Mouse (Mus musculus) splenic B cell, adult 2 months (primary cell): ENCODE data around the gene Inpp5k.

Experiments used
- DNase-seq: peaks from one replicate; pipeline ENCODE4 v3.0.0-alpha.2; 2011; ENCODE audit warnings: low read depth, low spot score
- H3K27me3 ChIP-seq: 2 replicates; pipeline ENCODE4 v1.6.1; 2012; ENCODE audit warnings: mild to moderate bottlenecking, low read length, moderate library complexity, mixed read lengths; ENCODE audit not compliant: control insufficient read depth, poor library complexity, insufficient read depth, severe bottlenecking
- H3K36me3 ChIP-seq: 2 replicates; pipeline ENCODE4 v1.6.1; 2012; ENCODE audit warnings: mild to moderate bottlenecking, low read length, moderate library complexity, mixed read lengths; ENCODE audit not compliant: control insufficient read depth, poor library complexity, insufficient read depth, severe bottlenecking

Inpp5k gene

DNA sequence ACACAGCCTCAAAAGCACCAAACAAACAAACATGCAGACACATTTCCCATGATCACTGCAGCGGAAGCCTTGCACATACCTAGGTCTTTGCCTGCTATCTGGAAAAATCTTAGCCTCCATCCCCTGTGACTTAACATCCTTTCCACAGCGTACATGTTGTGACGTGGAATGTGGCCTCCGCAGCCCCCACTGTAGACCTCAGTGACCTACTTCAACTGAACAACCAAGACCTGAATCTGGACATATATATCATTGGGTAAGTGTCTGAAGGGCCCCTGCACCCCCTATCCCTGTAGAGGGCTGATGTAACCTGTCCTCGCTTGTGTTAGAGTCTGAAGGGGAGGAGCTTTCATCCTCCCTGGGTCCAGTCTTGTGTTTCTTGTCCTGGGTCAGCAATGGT, 2.1 kb downstream of the Inpp5k start:
- DNase-seq: no peak
- H3K27me3 ChIP-seq: no peaks in the 10 kb centered on the region; the same call in 1 of the 2 replicates
- peaks cover 5% of the 10 kb centered on the region for H3K36me3 ChIP-seq

DNA sequence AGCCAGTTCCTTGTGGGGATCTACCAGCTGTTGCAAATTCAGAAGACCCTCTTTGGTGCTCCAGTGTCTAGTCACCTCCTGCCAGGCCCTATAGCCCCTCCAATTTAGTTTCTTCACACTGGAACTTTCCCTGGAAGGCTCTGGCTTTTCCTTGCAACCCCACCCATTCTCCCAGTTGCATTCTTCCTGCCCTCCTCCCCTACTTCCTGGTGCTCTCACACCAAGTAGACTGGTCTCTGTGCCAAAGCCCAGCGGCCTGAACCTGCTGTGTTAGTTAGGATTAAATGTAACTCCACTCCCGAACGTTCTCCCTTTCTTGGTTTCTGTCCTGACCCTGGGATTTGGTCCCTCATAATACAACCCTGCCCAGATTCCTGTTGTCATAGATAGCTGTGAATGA, 4.0 kb downstream of the Inpp5k start:
- Histone ChIP-seq H3K27me3 (no peaks in the 10 kb centered on the region), H3K36me3 (peaks cover 5% of the 10 kb centered on the region)
- DNase-seq: no peak

DNA sequence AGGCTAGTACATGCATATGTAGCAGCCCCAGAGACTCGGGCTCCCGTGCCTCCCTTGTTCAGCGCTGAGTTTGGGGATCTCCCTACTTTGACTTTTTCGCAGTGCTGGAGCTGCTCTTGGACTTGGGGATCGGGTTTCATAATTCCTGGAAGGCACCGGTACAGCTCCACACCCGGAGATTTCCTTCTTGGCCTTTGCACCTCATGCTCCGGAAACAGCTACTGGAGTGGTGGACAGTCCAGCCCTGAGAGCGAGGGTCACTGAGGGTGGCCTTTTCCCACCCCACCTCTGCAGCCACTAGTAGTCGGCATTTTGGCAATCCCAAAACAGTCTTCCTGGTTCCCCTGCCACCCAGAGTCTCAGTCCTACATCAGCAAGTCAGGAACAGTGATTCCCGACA, 4.5 kb downstream of the Inpp5k start:
- Histone ChIP-seq H3K27me3 (no peaks in the 10 kb centered on the region), H3K36me3 (peaks cover 5% of the 10 kb centered on the region)
- DNase-seq: no peak

DNA sequence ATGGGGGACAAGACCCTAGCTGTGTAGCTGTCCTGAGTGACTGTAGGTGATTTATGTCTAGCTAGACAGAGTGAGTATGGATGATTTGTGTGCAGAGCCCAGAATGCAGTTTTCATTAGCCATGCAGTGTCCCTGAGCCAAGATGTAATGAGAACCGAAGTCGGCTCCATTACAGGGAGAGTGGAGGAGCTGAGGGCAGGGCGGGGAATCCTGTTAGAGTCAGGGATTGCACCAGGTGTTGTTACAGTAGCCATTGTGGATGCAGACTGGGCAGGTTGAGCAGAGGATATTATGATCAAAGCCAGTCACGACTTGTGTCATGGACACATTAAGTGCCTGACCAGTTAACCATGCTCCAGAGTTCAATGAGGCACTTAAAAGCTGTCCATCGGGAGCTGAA, 12.5 kb downstream of the Inpp5k start:
- DNase-seq: no peak
- Histone ChIP-seq H3K27me3 (no peaks in the 10 kb centered on the region), H3K36me3 (peaks cover 3% of the 10 kb centered on the region)

DNA sequence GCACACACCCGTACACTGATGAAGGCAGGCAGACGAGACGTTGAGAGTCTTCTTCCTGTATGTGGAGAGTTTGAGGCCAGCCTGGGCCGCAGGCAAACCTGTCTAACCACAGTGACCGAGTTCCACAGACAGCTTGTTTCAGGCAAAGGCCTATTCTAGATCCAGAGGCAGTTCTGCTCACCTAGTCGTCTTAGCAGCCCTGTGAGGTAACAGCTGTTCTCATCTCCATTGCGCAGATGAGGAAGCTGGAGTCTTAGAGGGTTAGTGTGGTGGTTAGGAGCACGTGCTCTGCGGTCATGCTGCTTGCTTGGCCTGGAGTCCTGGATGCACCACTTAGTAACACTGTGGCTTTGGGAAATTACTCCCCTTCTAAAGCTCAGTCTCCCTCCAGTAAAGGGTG, 13.9 kb downstream of the Inpp5k start:
- peak; percentile 69 for DNase-seq
- H3K36me3 ChIP-seq: peaks cover 3% of the 10 kb centered on the region
- H3K27me3 ChIP-seq: no peaks in the 10 kb centered on the region

DNA sequence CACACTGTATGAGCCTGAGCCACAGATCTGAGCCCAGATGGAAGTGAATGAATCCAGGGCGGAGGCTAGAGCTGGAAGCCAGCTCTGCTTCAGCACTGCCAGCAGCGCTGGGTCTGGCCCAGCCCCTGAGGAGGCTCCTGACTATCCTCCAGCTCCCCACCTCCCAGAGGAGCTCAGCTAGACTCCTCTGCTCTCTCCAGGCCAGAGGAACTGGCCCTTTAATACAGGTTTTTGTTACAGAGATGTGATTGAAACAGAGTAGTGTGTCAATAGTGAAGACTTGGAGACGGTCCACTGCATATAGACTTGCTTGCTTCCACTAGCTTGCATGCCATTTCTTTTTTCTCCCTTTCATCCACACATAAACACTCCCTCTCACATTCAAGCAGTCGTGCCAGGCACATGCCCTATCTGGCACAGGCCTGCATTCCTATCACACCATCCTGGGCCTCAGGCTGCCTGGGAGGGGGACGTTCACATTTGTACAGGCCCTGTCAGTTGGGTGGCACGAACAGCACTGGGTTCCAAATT, 17.0 kb downstream of the Inpp5k start:
- Histone ChIP-seq H3K27me3 (no peaks in the 10 kb centered on the region), H3K36me3 (peaks cover 3% of the 10 kb centered on the region; the same call in 1 of the 2 replicates)
- DNase-seq: no peak

DNA sequence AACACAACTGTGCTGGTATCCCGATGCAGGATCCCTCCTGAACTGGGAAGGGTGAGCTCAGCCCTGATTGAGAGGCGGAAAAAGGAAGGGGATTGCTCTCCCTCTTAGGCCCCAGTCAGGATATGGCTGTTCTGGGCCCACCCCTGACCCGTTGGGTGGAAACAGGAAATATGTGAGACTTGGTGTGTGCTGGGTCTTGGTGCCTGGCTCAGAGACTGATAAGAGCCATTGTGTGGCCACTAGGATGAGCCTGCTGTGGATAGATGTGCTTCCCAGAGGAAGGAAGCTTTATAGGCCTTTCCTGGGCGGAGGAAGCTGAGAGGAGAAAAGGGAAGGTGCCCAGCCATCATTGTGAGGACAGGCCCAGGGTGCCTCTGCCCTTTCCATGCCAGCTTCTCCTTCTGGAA, 18.4 kb downstream of the Inpp5k start:
- DNase-seq: no peak
- Histone ChIP-seq H3K36me3 (peaks cover 3% of the 10 kb centered on the region; the same call in 1 of the 2 replicates), H3K27me3 (no peaks in the 10 kb centered on the region)

DNA sequence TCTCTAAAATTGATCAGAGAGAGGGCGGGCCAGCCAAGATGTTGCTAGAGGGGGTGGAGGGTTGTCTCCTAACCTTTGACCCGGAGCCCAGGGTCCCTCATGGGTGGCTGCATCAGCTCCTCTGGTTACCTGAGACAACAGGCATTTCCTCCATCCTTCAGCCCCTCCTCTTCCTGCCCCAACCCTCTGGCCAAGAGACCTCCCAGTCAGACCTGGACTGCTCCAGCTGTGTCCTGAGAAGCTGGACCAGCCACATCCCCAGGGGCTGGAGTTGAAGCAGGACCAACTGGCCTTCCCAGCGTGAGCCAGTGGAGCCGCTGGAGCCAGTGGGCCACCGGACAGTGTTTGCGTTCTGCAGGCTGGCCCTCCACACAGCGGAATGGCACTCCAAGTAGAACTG, 19.5 kb downstream of the Inpp5k start, which contains the start of gene Myo1c:
Gene Myo1c, plus strand, starts transcription at position 194 of the 400 bp plus-strand sequence.
- H3K36me3 ChIP-seq: peaks cover 3% of the 10 kb centered on the region; the same call in 1 of the 2 replicates
- H3K27me3 ChIP-seq: no peaks in the 10 kb centered on the region
- no peak for DNase-seq

DNA sequence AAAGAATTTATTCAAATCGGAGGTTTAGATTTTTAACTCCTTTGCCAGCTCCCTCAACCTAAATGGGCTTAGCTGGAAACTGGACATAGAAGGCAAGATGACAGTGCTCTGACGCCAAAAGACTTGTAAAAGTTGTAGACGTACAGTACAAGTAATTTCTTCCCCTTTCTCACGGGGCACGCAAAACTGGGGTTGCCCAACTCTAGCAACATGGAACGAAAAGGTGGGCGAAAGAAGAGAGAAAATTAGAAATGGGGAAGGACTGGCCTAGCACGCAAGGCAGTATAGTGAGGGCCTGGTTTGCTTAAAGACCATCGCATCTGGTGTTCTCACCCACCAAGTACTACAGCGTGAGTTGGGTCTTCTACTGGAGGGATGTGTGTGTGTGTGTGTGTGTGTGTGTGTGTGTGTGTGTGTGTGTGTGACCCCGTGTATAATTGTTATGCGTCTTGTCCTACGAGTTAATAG, 20.2 kb downstream of the Inpp5k start:
- peak; percentile 80 for DNase-seq
- Histone ChIP-seq H3K27me3 (no peaks in the 10 kb centered on the region), H3K36me3 (peaks cover 3% of the 10 kb centered on the region; the same call in 1 of the 2 replicates)

DNA sequence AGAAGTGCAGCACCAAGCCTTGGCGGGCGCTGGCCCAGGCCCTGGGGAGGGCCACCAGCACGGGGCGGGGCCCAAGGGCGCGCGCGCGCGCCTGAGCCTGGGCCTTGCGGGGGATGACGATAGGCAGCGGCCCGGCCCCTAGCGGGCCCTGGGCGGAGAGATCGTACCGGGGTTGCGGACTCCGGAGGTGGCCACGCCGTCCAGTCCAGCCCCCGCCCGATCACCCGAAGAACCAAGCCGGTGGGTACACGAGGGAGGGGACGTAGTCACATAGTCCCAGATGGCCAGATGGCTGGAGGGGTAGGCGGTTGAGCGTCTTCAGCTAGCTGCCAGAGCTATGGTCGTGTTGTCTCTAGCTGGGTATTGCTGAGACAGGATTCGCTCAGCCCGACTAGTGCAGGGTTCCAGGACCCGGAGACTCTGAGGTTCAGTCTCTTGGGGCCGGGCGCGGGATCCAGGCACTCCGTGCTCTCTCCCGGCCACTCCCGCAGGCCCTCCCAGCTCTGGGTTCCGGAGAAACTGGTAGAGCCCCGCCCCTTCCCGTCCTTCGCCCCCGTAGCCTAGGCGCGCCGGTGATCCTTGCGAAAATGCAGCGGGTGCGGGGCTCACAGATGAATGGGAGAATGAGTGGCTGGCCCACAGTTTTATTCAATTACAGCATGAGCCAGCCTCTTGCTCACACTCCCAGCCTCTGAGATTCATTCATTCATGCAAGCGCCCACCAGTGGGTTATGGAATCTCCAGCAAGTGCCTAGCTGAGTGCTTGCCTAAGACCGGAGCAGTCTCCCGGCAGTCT, 20.8 kb downstream of the Inpp5k start:
- no peaks in the 10 kb centered on the region for H3K27me3 ChIP-seq
- H3K36me3 ChIP-seq: peaks cover 3% of the 10 kb centered on the region; the same call in 1 of the 2 replicates
- DNase-seq: peak; percentile 85

DNA sequence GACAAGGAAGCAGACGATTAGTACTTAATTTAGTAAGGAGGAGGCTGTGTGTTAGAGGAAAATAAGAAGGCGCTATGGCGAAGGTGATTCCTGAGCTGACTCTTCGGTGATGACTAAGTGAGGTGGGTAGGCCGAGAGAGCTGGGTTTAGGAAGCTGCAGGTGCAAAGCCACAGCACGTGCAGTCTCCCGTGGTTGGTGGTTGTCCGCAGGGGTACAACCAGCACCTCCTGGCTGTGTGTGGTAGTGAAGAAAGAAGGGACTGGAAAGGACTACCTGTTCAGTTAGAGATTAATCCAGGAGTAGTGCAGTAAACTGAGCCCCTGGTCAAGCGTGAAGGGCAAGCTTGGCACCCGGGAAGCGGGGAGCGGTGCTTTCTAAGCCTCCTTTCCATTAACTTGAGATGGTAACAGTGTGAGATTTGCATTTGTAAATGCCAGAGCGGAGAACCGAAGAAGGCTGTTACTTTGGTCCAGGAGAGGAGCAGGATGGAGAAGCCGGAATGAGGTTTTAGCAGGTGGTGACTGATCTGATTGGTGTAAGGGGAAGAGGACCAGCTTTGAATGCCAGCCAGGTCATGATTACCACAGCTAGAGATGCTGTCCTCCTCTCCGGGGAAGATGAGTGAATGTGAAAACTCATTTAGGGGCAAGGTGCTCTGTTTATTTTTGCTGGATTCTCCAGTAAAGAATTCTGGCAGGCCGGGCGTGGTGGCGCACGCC, 21.6 kb downstream of the Inpp5k start:
- peaks cover 4% of the 10 kb centered on the region for H3K36me3 ChIP-seq
- peak; percentile 72 for DNase-seq
- no peaks in the 10 kb centered on the region for H3K27me3 ChIP-seq

DNA sequence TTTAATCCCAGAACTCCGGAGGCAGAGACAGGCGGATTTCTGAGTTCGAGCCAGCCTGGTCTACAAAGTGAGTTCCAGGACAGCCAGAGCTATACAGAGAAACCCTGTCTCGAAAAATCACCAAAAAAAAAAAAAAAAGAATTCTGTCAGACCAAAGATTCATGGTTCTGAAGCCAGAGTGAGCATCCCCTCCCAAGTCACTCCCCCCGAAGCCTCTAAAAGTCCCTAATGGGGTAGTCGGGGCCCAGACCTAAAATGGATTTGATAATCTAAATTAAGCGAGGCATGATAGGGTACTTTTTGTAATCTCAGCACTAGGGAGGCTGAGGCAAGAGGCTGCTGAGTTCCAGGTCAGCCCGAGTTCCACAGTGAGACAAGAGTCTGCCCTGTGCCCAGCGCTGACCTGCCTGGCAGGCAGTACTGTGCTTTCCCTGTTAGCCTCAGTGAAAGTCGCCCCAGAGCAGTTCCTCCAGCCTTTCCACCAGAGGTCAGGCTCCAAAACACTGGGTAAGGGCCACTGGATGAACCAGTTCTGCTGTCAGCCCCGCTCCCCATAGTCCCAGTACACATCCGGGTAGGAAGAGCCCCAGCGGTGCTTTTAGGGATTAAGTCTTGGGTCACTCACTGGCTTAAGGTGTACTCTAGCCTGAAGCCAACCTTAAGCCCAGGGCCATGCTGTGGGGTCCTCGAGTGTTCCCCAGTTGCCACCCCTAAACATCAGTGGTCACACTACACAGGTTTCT, 22.3 kb downstream of the Inpp5k start:
- no peaks in the 10 kb centered on the region for H3K27me3 ChIP-seq
- DNase-seq: no peak

DNA sequence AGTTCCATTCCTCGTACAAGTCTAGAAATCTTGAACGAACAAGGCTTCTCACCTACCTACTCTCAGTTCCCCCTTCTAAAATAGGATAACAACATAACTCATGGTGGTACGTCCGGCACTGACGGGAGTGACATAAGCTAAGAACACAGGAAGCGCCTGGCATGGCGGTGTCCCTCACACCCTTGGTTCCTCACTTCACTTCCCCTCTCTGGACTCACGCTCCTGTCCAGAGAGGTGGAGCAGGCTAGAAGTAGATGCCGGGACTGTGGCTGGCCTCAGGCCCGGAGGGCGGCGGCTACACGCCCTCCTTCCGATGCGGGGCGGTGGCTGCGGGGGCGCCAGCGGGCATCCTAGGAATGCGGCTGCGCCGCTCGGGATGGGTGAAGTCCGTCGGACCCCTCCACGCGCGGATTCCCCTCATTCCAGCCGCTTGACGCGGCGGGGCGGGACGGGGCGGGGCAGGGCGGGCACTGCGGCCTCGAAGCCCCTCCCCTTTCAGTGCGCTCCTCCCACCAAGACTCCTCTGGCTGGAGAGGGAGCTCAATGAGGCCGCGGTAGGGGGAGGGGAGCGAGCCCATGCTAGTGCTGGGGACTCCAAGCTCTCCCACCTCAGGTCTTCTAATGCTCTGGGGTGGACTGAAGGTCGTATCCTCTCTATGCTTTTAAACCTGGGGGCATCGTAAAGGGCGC, 23.1 kb downstream of the Inpp5k start:
- H3K36me3 ChIP-seq: peaks cover 10% of the 10 kb centered on the region
- H3K27me3 ChIP-seq: no peaks in the 10 kb centered on the region
- DNase-seq: peak; percentile 94

More for the DNA sequence above, 22.3 kb downstream of the Inpp5k start:
- peaks cover 7% of the 10 kb centered on the region for H3K36me3 ChIP-seq
